Mouse (Mus musculus) embryonic facial prominence, embryonic 10.5 days (tissue): ENCODE data around the gene Ncl. TPM values are rescaled to one million over a fixed set of nuclear protein-coding genes. Genes with fewer than 3 reads are reported as not detected.
A peak's percentile ranks its signal among the peaks of the same experiment; 100 is the strongest.

Source experiments
- DNase-seq: peaks from one replicate; pipeline ENCODE4 v3.0.0-alpha.2; 2017; ENCODE audit warnings: low spot score
- H3K27ac ChIP-seq: fragments of 300-500 bp; sonication (generic); replicated peaks from 2 replicates; pipeline ENCODE4 v1.5.1; 2016; ENCODE audit warnings: mild to moderate bottlenecking
- H3K27me3 ChIP-seq: fragments of 300-500 bp; sonication (generic); replicated peaks from 2 replicates; pipeline ENCODE4 v1.6.1; 2016; ENCODE audit warnings: low read depth, mild to moderate bottlenecking; ENCODE audit not compliant: poor library complexity, severe bottlenecking
- H3K36me3 ChIP-seq: fragments of 300-500 bp; sonication (generic); replicated peaks from 2 replicates; pipeline ENCODE4 v1.6.1; 2016; ENCODE audit warnings: mild to moderate bottlenecking, moderate library complexity
- H3K4me1 ChIP-seq: fragments of 300-500 bp; sonication (generic); 2 replicates; pipeline ENCODE4 v1.6.1; 2016
- H3K4me3 ChIP-seq: fragments of 300-500 bp; sonication (generic); 2 replicates; pipeline ENCODE4 v1.5.1; 2016; ENCODE audit warnings: mild to moderate bottlenecking, moderate library complexity
- H3K9me3 ChIP-seq: fragments of 300-500 bp; sonication (generic); 2 replicates; pipeline ENCODE4 v1.6.1; 2016; ENCODE audit warnings: mild to moderate bottlenecking
- WGBS: fragments of 180-500 bp; shearing (Covaris S2); methylation state at CpG from one replicate; pipeline ENCODE4 v1.1.7; 2016; 5-methylcytosine and 5-hydroxymethylcytosine counted together
- polyA plus RNA-seq: library from polyadenylated mRNA; unstranded; fragments of >200 nt; fragmentation: Nextera tagmentation; extraction: Ambion mirVana; gene quantifications from 2 replicates; pipeline ENCODE4 v1.2.1, GENCODE M21; 2016

Ncl gene
- polyA plus RNA-seq, 1 experiment from 2014 or later: 641 TPM

DNA sequence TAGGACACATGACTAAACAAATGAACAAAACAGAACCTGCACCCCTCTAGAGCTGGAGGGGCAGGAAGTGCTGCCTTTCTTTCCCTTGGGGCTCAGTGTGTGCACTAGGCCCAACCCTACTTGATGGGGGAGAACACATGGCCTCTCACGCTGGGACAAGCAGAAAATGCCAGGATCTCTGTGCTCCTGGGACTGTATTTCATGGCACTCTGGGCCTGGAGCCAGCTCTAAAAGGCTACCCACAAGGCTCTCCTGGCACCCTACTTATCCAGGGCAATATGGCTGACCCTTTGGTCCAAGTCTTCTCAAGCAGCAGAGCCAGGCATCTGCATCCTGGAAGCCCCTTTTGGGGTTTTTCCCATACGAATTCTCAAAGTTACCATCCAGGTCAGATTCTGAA, 32.2 kb upstream of the Ncl start:
- 65% methylated on average over 2 of the region's 2 CpGs for WGBS
- Histone ChIP-seq H3K27ac (no peak overlapping the region), H3K9me3 (no peaks in the 10 kb centered on the region), H3K27me3 (no peaks in the 10 kb centered on the region), H3K4me1 (peaks cover 5% of the 10 kb centered on the region; the same call in 1 of the 2 replicates), H3K36me3 (no peaks in the 10 kb centered on the region), H3K4me3 (no peak overlapping the region)
- DNase-seq: no peak

DNA sequence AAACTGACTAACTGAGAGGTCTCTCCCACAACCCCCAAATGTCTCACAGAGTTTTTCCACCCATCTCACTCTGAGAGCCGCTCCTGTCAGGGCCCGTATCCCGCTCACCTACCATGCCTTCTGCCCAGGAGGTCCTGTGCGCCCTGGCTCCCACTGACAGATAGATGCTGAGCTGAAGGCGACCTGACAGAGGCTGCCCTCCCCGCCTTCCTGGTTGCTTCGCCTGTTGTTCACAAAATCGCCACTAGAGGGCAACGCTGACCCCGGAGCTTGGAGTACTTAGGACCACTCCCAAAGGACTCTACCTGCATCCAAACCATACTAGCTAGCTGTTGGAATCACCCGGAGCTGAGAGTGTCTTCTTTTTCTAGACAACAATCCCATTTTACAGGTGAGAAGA, 30.0 kb upstream of the Ncl start:
- no peaks in the 10 kb centered on the region for H3K9me3 ChIP-seq
- H3K4me1 ChIP-seq: peaks cover 5% of the 10 kb centered on the region; the same call in 1 of the 2 replicates
- H3K36me3 ChIP-seq: no peaks in the 10 kb centered on the region
- H3K27me3 ChIP-seq: no peaks in the 10 kb centered on the region
- no peak overlapping the region for H3K4me3 ChIP-seq
- no peak overlapping the region for H3K27ac ChIP-seq
- 3% methylated on average over 11 of the region's 11 CpGs for WGBS
- peak; percentile 81 for DNase-seq

DNA sequence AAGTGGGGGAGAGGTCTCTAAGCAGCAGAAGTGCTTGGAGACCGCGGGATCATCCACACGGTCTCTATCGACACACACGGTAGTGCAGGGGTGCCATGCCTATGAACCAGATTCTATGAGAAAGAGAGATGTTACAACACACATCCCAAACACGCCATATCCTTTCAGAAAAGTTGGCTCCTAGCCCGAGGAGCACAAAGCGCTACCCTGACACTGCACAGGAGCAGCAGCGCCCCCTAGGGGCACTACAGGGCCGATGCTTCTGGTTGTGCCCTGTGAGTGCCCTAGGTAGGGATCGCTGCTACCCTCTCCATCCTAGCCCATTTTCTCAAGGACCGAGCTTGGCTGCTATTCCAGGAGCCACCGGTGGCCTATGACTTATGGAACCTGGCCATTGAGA, 21.8 kb upstream of the Ncl start:
- Histone ChIP-seq H3K27ac (no peak overlapping the region), H3K4me1 (0 out of 2 replicates have a peak, but pooled peaks cover 4% of the 10 kb centered on the region), H3K9me3 (no peaks in the 10 kb centered on the region), H3K27me3 (no peaks in the 10 kb centered on the region), H3K36me3 (no peaks in the 10 kb centered on the region), H3K4me3 (no peak overlapping the region)
- 42% methylated on average over 13 of the region's 13 CpGs for WGBS
- peak; percentile 62 for DNase-seq

DNA sequence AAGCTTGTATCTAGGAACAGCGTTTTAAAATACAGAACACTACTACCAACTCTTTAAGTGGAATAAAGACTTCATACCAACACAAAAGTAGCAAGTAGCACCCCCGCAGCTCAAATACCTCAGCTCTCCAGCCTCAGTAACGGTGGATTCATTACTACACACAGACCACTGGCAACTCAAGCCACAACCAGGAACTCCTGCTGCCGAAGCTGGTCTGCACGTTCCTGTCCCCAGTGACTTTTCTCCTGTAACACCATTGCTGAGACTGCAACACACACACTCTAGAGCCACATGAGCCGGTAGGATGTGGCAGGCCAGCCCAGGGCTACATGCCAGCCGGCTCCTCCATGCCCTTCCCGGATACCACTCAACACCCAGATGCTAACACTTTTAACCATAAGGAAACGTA, 20.0 kb upstream of the Ncl start:
- Histone ChIP-seq H3K9me3 (no peaks in the 10 kb centered on the region), H3K36me3 (no peaks in the 10 kb centered on the region), H3K27me3 (no peaks in the 10 kb centered on the region), H3K4me1 (0 out of 2 replicates have a peak, but pooled peaks cover 4% of the 10 kb centered on the region), H3K4me3 (no peak overlapping the region), H3K27ac (no peak overlapping the region)
- 81% methylated on average over 9 of the region's 9 CpGs for WGBS
- DNase-seq: no peak

DNA sequence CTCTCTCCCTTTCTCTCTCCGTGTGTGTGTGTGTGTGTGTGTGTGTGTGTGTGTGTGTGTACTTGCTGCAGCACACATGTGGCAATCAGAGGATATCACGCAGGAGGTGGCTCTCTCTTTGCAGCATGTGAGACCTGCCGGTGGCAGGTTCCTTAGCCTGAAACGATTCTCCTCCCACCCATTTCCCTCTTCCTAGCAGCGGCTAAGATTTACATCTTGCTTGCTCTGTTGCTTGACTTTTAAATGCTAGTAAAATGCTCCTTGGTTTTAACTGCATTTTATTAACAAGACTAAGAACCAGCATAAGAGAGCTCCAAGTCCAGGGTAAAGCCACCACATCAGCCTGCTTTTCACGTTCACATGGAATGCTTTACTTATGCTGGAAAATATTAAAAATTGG, 19.5 kb upstream of the Ncl start:
- no peak overlapping the region for H3K27ac ChIP-seq
- 0 out of 2 replicates have a peak, but pooled peaks cover 4% of the 10 kb centered on the region for H3K4me1 ChIP-seq
- no peaks in the 10 kb centered on the region for H3K9me3 ChIP-seq
- no peak for DNase-seq
- WGBS: 72% methylated on average over 6 of the region's 6 CpGs
- no peaks in the 10 kb centered on the region for H3K27me3 ChIP-seq
- no peaks in the 10 kb centered on the region for H3K36me3 ChIP-seq
- H3K4me3 ChIP-seq: no peak overlapping the region

DNA sequence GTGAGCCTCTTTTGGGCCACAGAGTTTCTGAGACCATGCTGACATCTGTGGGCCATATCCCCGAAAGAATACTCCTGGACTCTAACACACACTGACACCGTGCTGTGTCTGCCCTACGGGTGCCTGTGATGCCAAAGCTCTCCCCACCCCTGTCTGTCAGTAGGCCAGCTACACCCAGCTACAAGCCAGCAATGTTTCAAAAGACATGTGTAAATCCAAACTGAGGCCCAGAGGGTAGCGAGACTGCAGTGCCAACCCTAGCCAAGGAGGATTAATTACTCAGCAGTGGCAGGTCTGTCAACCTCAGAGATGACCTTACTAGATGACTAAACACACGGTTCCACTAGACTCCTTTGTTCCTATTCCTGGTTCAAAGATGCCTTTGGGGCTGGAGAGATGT, 17.2 kb upstream of the Ncl start:
- Histone ChIP-seq H3K27ac (no peak overlapping the region), H3K4me1 (0 out of 2 replicates have a peak, but pooled peaks cover 4% of the 10 kb centered on the region), H3K36me3 (no peaks in the 10 kb centered on the region), H3K4me3 (no peak overlapping the region), H3K9me3 (no peaks in the 10 kb centered on the region), H3K27me3 (no peaks in the 10 kb centered on the region)
- 84% methylated on average over 5 of the region's 5 CpGs for WGBS
- DNase-seq: no peak

DNA sequence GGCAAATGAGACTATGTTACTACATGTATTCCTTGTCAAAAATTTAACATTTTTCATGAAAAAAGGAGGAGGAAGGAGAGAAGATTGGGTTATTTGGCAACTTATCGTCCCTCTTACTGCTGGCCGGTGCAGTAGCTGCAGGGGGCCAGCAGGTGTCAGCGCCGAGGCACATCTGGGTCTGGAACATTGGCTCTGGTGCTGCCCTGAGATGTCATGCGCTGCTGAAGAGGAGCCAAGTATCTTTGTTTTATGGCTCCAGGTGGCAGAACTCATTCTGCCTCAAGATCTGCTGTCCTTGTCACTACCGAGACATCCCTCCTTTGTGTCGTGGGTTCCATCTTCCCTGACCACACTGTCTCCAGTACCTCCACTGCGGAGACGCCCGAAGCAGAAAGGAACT, 12.8 kb upstream of the Ncl start:
- no peaks in the 10 kb centered on the region for H3K9me3 ChIP-seq
- 55% methylated on average over 10 of the region's 10 CpGs for WGBS
- peak; percentile 58 for DNase-seq
- H3K27ac ChIP-seq: no peak overlapping the region
- H3K27me3 ChIP-seq: no peaks in the 10 kb centered on the region
- no peak overlapping the region for H3K4me3 ChIP-seq
- no peaks in the 10 kb centered on the region for H3K4me1 ChIP-seq
- H3K36me3 ChIP-seq: no peaks in the 10 kb centered on the region; the same call in 1 of the 2 replicates

DNA sequence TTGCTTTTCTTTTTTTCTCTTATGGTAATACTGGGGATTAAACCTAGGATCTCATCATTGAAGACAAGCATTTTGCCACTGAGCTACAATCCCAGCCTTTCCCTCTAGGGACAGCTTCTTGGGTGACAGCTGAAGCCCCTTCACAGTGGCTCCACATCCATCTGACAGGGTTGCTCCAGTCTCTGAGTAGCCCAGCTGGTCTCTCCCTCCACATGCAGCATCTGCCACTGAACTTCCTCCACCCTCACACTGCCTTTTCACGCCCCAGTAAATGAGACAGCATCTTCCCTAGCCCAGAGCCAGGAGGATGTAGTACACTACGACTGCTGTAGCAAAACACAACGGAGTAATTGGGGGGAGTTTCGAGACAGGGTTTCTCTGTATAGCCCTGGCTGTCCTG, 8.9 kb upstream of the Ncl start:
- H3K36me3 ChIP-seq: no peaks in the 10 kb centered on the region; the same call in 1 of the 2 replicates
- H3K9me3 ChIP-seq: no peaks in the 10 kb centered on the region
- H3K27ac ChIP-seq: no peak overlapping the region
- no peaks in the 10 kb centered on the region for H3K27me3 ChIP-seq
- H3K4me3 ChIP-seq: no peak overlapping the region
- 72% methylated on average over 4 of the region's 4 CpGs for WGBS
- H3K4me1 ChIP-seq: no peaks in the 10 kb centered on the region
- DNase-seq: no peak

DNA sequence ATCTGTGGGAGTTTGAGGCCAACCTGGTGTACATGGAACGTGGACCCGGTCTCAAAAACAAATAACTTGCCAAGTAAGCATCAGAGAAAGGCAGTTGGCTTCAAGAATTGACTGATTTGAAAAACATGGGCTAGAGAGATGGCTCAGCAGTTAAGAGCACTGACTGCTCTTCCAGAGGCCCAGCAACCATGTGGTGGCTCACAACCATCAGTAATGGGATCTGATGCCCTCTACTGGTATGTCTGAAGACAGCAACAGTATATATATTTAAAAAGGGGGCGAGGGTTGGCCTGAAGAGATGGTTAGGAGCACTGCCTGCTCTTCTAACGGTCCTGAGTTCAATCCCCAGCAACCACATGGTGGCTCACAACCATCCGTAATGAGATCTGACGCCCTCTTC, 4.5 kb upstream of the Ncl start:
- Histone ChIP-seq H3K4me1 (peaks cover 13% of the 10 kb centered on the region), H3K4me3 (no peak overlapping the region), H3K27me3 (no peaks in the 10 kb centered on the region), H3K36me3 (no peaks in the 10 kb centered on the region; the same call in 1 of the 2 replicates), H3K27ac (no peak overlapping the region), H3K9me3 (no peaks in the 10 kb centered on the region)
- peak; percentile 39 for DNase-seq
- WGBS: 10% methylated on average over 6 of the region's 6 CpGs

DNA sequence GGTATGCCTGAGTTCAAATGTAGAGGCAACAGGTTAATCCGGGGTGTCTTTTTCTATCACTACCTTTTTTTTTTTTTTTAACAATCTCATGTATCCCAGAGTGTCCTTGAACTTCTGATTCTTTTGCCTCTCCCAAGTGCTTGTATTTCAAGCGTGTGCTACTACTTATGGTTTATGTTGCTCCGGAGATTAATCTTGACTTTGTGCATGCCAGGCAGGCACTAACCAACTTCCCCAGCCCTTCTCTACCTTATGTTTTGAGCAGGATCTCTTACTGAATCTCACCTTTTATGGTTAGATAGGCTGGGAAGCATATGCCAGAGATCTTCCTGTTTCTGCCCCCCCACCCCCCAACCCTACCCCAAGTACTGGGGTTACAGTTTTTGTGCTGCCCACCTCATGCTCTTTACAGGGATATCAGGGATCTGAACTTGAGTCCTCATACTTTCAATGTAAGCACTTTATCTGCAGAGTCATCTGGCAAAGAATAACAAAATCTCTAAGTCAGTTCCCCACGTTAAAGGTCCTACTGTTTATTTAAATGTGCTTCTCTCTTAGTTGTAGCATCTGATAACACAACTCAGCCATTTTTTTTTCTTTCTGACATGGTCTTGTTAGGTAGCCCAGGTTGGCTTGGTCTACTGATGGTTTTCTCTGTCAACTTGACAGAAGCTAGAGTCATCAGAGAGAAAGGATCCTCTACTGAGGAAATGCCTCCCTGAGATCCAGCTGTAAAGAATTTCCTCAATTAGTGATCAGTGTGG, 2.8 kb upstream of the Ncl start:
- no peaks in the 10 kb centered on the region for H3K9me3 ChIP-seq
- no peaks in the 10 kb centered on the region for H3K27me3 ChIP-seq
- peaks cover 25% of the 10 kb centered on the region for H3K4me1 ChIP-seq
- DNase-seq: no peak
- H3K4me3 ChIP-seq: no peak overlapping the region
- H3K36me3 ChIP-seq: peaks cover 11% of the 10 kb centered on the region
- 86% methylated on average over 4 of the region's 4 CpGs for WGBS
- no peak overlapping the region for H3K27ac ChIP-seq

DNA sequence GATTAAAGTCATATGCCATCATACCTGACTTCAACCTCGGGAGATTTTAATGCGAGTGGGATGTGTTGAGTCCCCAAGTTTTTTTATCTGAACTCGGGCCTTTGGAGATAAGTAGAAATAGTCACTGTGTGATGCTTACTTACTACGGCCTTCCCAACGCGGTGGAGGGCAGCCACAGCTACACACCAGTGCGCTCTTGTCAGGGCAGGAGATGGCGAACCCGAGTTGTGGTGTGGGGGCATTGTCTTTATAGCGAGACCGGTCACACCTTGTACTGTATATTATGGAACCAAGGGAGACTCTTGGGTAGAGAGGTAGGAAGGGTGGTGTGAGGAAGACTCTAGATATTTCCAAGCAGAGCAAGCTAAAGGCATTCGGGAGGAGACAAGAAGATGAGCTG, 1.2 kb upstream of the Ncl start:
- Histone ChIP-seq H3K9me3 (no peaks in the 10 kb centered on the region), H3K4me1 (peaks cover 28% of the 10 kb centered on the region), H3K27ac (peak overlapping the region; percentile 97), H3K36me3 (peaks cover 27% of the 10 kb centered on the region), H3K27me3 (no peaks in the 10 kb centered on the region), H3K4me3 (peak overlapping the region; percentile 99)
- DNase-seq: peak; percentile 26
- WGBS: 21% methylated on average over 12 of the region's 12 CpGs

DNA sequence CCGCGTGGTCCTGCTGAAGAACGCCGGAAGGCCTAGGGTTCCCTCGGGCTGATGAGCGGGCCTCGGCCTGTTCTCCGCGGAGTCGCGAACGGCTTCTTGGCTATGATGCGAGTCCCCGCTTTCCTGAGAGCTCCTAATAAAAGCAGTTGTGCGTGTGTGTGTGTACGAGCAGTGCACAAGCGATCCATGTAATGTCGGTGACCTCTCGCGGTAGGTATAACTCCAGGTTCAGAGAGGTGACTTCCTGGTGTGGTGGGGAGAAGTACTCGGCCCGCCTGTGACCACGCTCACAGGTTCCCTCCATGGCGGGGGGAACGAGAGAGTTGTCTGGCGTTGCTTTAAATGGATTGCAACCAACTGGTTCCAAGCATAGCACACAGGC, 589 bp upstream of the Ncl start:
- WGBS: 1% methylated on average over 26 of the region's 26 CpGs
- no peaks in the 10 kb centered on the region for H3K27me3 ChIP-seq
- H3K27ac ChIP-seq: peak overlapping the region; percentile 97
- H3K4me3 ChIP-seq: peak overlapping the region; percentile 99
- H3K36me3 ChIP-seq: peaks cover 34% of the 10 kb centered on the region
- no peak for DNase-seq
- peaks cover 28% of the 10 kb centered on the region for H3K4me1 ChIP-seq
- no peaks in the 10 kb centered on the region for H3K9me3 ChIP-seq

DNA sequence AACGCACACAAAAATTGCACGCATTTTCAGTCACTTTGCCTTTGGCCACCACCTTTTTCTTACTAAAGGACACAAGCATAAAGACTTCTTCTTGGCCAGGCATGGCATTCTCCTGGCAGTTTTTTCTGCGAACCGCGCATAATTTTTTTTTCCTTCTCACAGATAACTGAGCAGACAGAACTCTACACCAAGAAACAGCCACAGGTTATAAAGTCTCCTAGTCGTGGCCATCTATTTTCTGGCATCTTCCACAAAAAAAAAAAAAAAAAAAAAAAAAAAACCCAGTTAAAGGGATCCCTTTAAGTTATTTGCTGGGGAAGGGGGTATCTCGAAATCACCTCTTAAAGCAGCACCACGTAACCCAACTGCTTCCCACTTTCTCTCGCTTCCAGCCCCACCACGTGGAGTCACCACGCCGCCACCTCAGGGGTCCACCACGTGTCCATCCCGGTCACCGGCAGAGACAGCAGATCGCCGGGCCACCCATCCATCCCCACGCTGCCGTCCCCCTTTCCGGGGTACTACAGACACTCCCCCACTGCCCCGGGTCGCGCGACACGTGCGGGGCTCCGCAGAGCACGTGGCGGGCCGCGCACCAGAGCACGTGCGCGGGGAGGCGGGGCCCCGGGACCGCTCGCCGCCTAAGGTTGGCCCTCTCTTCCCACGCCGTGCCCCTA, 833 bp downstream of the Ncl start:
- Histone ChIP-seq H3K27me3 (no peaks in the 10 kb centered on the region), H3K4me3 (peak overlapping the region; percentile 99), H3K4me1 (peaks cover 28% of the 10 kb centered on the region), H3K27ac (peak overlapping the region; percentile 97), H3K36me3 (peaks cover 48% of the 10 kb centered on the region), H3K9me3 (no peaks in the 10 kb centered on the region)
- under 1% methylated on average over 41 of the region's 41 CpGs for WGBS
- DNase-seq: no peak
